Mouse (Mus musculus) bone marrow macrophage, adult 2 months (primary cell): ENCODE data around the gene Sf3b6.

Source experiments
- CTCF ChIP-seq: IDR thresholded peaks from 2 replicates; pipeline ENCODE4 v1.5.1; 2012; ENCODE audit warnings: low read depth, mild to moderate bottlenecking, low read length, moderate library complexity
- POLR2A ChIP-seq: IDR thresholded peaks from 2 replicates; pipeline ENCODE4 v1.6.1; 2012; ENCODE audit warnings: mild to moderate bottlenecking, low read depth, low read length, borderline replicate concordance

GRCm38 (mm10) chr12:4862672-4863071 is 45.3 kb downstream of the Sf3b6 start:
- TF ChIP-seq CTCF = no peak
- no peak for TF ChIP-seq POLR2A
